Mouse (Mus musculus): Measurements from ENCODE around the gene Gpat2.

GRCm38 (mm10) chr2:127433487-127434295, 8.7 kb downstream of the Gpat2 start:
- TF ChIP-seq GATA1 (IDR thresholded peaks at IDR 0.05; ENCODE audit: low read length) (no peak), TAL1 (IDR thresholded peaks at IDR 0.05; ENCODE audit: low read length) (no peak)
